Mouse (Mus musculus): ENCODE measurements around the gene Dgkg.

DNA sequence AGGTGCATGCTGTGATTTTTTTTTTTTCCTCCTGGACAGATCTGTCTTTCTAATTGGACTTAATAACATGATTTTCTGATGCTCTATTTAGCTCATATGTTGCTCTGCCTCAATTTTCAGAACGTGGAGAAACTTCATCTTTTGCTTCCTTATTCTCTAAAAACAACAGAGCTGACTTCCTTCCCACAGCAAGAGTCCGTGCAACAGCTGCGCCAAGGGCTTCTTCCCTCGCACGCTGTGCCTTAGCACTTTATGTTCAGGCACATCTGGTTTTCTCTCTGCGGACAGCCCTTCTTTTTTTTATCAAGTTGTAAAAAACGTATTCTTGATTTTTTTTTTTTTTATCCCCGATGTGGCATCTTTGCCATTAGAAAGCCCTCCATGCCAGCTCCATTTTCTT, 111.2 kb downstream of the Dgkg start:
- TF ChIP-seq ZC3H11A (IDR thresholded peaks at IDR 0.05; ENCODE audit: borderline replicate concordance, low read depth, low read length) (no peak), MAFK (IDR thresholded peaks at IDR 0.05; ENCODE audit: insufficient read depth, low read depth, low read length) (no peak), HCFC1 (IDR thresholded peaks at IDR 0.05; ENCODE audit: borderline replicate concordance, insufficient read depth, low read length) (no peak), CHD2 (IDR thresholded peaks at IDR 0.05; ENCODE audit: low read depth, low read length) (no peak), ZNF384 (IDR thresholded peaks at IDR 0.05; ENCODE audit: low read depth, low read length) (no peak)
